Mouse (Mus musculus) heart, embryonic 12.5 days (tissue): Measurements from ENCODE around the gene Zfp846. TPM values are rescaled to one million over a fixed set of nuclear protein-coding genes. Genes with fewer than 3 reads are reported as not detected.

Experiments
- ATAC-seq: fragments of 200-750 bp; cut with Nextera tagmentation; 2 replicates; pipeline ENCODE4 v1.8.0; 2017; ENCODE audit warnings: moderate TSS enrichment, moderate library complexity; ENCODE audit not compliant: insufficient number of reproducible peaks, low FRiP score
- H3K27ac ChIP-seq: fragments of 300-500 bp; sonication (generic); 2 replicates; pipeline ENCODE4 v1.5.1; 2016; ENCODE audit warnings: mild to moderate bottlenecking, moderate library complexity; ENCODE audit not compliant: poor library complexity, severe bottlenecking
- H3K27me3 ChIP-seq: fragments of 300-500 bp; sonication (generic); replicated peaks from 2 replicates; pipeline ENCODE4 v1.6.1; 2016; ENCODE audit warnings: mild to moderate bottlenecking, moderate library complexity
- H3K36me3 ChIP-seq: fragments of 300-500 bp; sonication (generic); 2 replicates; pipeline ENCODE4 v1.6.1; 2016; ENCODE audit warnings: mild to moderate bottlenecking, moderate library complexity
- H3K4me1 ChIP-seq: fragments of 300-500 bp; sonication (generic); replicated peaks from 2 replicates; pipeline ENCODE4 v1.6.1; 2016; ENCODE audit warnings: mild to moderate bottlenecking
- H3K4me2 ChIP-seq: fragments of 300-500 bp; sonication (generic); 2 replicates; pipeline ENCODE4 v1.6.1; 2016; ENCODE audit warnings: mild to moderate bottlenecking, moderate library complexity
- H3K4me3 ChIP-seq: fragments of 300-500 bp; sonication (generic); 2 replicates; pipeline ENCODE4 v1.5.1; 2016; ENCODE audit warnings: mild to moderate bottlenecking
- H3K9ac ChIP-seq: fragments of 300-500 bp; sonication (generic); 2 replicates; pipeline ENCODE4 v1.6.1; 2016; ENCODE audit warnings: mild to moderate bottlenecking, moderate library complexity
- H3K9me3 ChIP-seq: fragments of 300-500 bp; sonication (generic); replicated peaks from 2 replicates; pipeline ENCODE4 v1.6.1; 2016; ENCODE audit warnings: mild to moderate bottlenecking, moderate library complexity
- WGBS: fragments of 180-500 bp; shearing (Covaris S2); methylation state at CpG from one replicate; pipeline ENCODE4 v1.1.7; 2016; 5-methylcytosine and 5-hydroxymethylcytosine counted together
- polyA plus RNA-seq: library from polyadenylated mRNA; unstranded; fragments of >200 nt; fragmentation: Nextera tagmentation; extraction: Ambion mirVana; gene quantifications from 2 replicates; pipeline ENCODE4 v1.2.1, GENCODE M21; 2016

Gene Zfp846
- polyA plus RNA-seq, 1 experiment from 2014 or later: 10.7 TPM

GRCm38 (mm10) chr9:20638552-20638951 is 57.5 kb downstream of the Zfp846 start:
- ATAC-seq: no peak
- 90% methylated on average over 19 of the region's 19 CpGs for WGBS
- Histone ChIP-seq H3K4me1 (peaks cover 26% of the 10 kb centered on the region), H3K27me3 (no peaks in the 10 kb centered on the region), H3K27ac (no peak overlapping the region), H3K4me3 (no peak overlapping the region), H3K9me3 (no peaks in the 10 kb centered on the region), H3K4me2 (no peak overlapping the region), H3K9ac (no peak overlapping the region; the same call in 1 of the 2 replicates), H3K36me3 (peaks cover 32% of the 10 kb centered on the region)

GRCm38 (mm10) chr9:20639486-20639885 is 58.4 kb downstream of the Zfp846 start:
- WGBS: 87% methylated on average over 4 of the region's 4 CpGs
- no peaks in the 10 kb centered on the region for H3K27me3 ChIP-seq
- peaks cover 30% of the 10 kb centered on the region for H3K4me1 ChIP-seq
- ATAC-seq: no peak
- no peak overlapping the region for H3K27ac ChIP-seq
- no peaks in the 10 kb centered on the region for H3K9me3 ChIP-seq
- no peak overlapping the region for H3K4me3 ChIP-seq
- peaks cover 32% of the 10 kb centered on the region for H3K36me3 ChIP-seq
- H3K9ac ChIP-seq: no peak overlapping the region
- H3K4me2 ChIP-seq: no peak overlapping the region

GRCm38 (mm10) chr9:20641501-20641900 is 60.4 kb downstream of the Zfp846 start:
- peak overlapping the region; percentile 96 for H3K4me3 ChIP-seq
- peak overlapping the region; percentile 93 for H3K27ac ChIP-seq
- H3K9ac ChIP-seq: peak overlapping the region; percentile 96
- H3K9me3 ChIP-seq: no peaks in the 10 kb centered on the region
- WGBS: 11% methylated on average over 6 of the region's 6 CpGs
- H3K4me1 ChIP-seq: peaks cover 38% of the 10 kb centered on the region
- peak overlapping the region; percentile 98 for H3K4me2 ChIP-seq
- H3K36me3 ChIP-seq: peaks cover 33% of the 10 kb centered on the region
- ATAC-seq: no peak
- no peaks in the 10 kb centered on the region for H3K27me3 ChIP-seq

- WGBS: under 1% methylated on average over 51 of the region's 51 CpGs
Measured at GRCm38 (mm10) chr9:20642101-20642895, 61.2 kb downstream of the Zfp846 start, which contains the start of gene Ubl5. TSS of gene Ubl5 (plus strand) at chr9:20642878.

GRCm38 (mm10) chr9:20642896-20643466 is 61.9 kb downstream of the Zfp846 start:
- Histone ChIP-seq H3K4me2 (peak overlapping the region; percentile 98), H3K9me3 (no peaks in the 10 kb centered on the region), H3K36me3 (peaks cover 27% of the 10 kb centered on the region), H3K4me3 (peak overlapping the region; percentile 96), H3K4me1 (peaks cover 38% of the 10 kb centered on the region), H3K27ac (peak overlapping the region; percentile 94), H3K9ac (peak overlapping the region; percentile 85), H3K27me3 (no peaks in the 10 kb centered on the region)
- peak; percentile 85 for ATAC-seq
- WGBS: under 1% methylated on average over 30 of the region's 30 CpGs

More at GRCm38 (mm10) chr9:20642101-20642895, 61.2 kb downstream of the Zfp846 start, which contains the start of gene Ubl5:
- Histone ChIP-seq H3K9ac (peak within 1 kb of the TSS; percentile 96), H3K27me3 (no peaks in the 10 kb centered on the region), H3K36me3 (peaks cover 31% of the 10 kb centered on the region), H3K27ac (peak within 1 kb of the TSS; percentile 94), H3K4me2 (peak within 1 kb of the TSS; percentile 98), H3K4me3 (peak within 1 kb of the TSS; percentile 96), H3K9me3 (no peaks in the 10 kb centered on the region), H3K4me1 (peaks cover 38% of the 10 kb centered on the region)
- ATAC-seq: peak; percentile 92

GRCm38 (mm10) chr9:20643781-20644180 is 62.7 kb downstream of the Zfp846 start:
- Histone ChIP-seq H3K27me3 (no peaks in the 10 kb centered on the region), H3K9me3 (no peaks in the 10 kb centered on the region), H3K4me3 (peak overlapping the region; percentile 96), H3K4me2 (peak overlapping the region; percentile 98), H3K36me3 (peaks cover 27% of the 10 kb centered on the region), H3K27ac (peak overlapping the region; percentile 94), H3K9ac (peak overlapping the region; percentile 85), H3K4me1 (peaks cover 32% of the 10 kb centered on the region)
- ATAC-seq: no peak
- 7% methylated on average over 13 of the region's 13 CpGs for WGBS

- Histone ChIP-seq H3K9me3 (no peaks in the 10 kb centered on the region), H3K27ac (peak within 1 kb of the TSS; percentile 94), H3K4me3 (peak within 1 kb of the TSS; percentile 96), H3K27me3 (no peaks in the 10 kb centered on the region), H3K4me1 (peaks cover 32% of the 10 kb centered on the region), H3K36me3 (peaks cover 26% of the 10 kb centered on the region), H3K9ac (peak within 1 kb of the TSS; percentile 85), H3K4me2 (peak within 1 kb of the TSS; percentile 98)
- under 1% methylated on average over 43 of the region's 43 CpGs for WGBS
- ATAC-seq: no peak
Measured at GRCm38 (mm10) chr9:20644360-20645081, 63.4 kb downstream of the Zfp846 start, which contains the start of gene Fbxl12. TSS of gene Fbxl12 (minus strand) at chr9:20644767.

- Histone ChIP-seq H3K9ac (peak overlapping the region; percentile 85), H3K4me3 (peak overlapping the region; percentile 96), H3K36me3 (peaks cover 26% of the 10 kb centered on the region), H3K27me3 (no peaks in the 10 kb centered on the region), H3K4me1 (peaks cover 30% of the 10 kb centered on the region), H3K27ac (peak overlapping the region; percentile 69), H3K9me3 (no peaks in the 10 kb centered on the region), H3K4me2 (peak overlapping the region; percentile 98)
- WGBS: 2% methylated on average over 17 of the region's 17 CpGs
- no peak for ATAC-seq
Measured at GRCm38 (mm10) chr9:20645121-20645520, 64.0 kb downstream of the Zfp846 start.

- H3K27ac ChIP-seq: no peak within 1 kb of the TSS
- H3K4me1 ChIP-seq: peaks cover 21% of the 10 kb centered on the region
- under 1% methylated on average over 45 of the region's 45 CpGs for WGBS
- peak; percentile 99 for ATAC-seq
- H3K36me3 ChIP-seq: peaks cover 45% of the 10 kb centered on the region
- peak within 1 kb of the TSS; percentile 86 for H3K4me2 ChIP-seq
- H3K27me3 ChIP-seq: no peaks in the 10 kb centered on the region
- H3K9me3 ChIP-seq: no peaks in the 10 kb centered on the region
- peak within 1 kb of the TSS; percentile 93 for H3K9ac ChIP-seq
- peak within 1 kb of the TSS; percentile 92 for H3K4me3 ChIP-seq
Measured at GRCm38 (mm10) chr9:20651602-20652259, 70.6 kb downstream of the Zfp846 start, which contains the start of gene Pin1. TSS of gene Pin1 (plus strand) at chr9:20652095.

GRCm38 (mm10) chr9:20652260-20652658 is 71.2 kb downstream of the Zfp846 start:
- Histone ChIP-seq H3K4me2 (peak overlapping the region; percentile 86), H3K36me3 (peaks cover 47% of the 10 kb centered on the region), H3K9me3 (no peaks in the 10 kb centered on the region), H3K27ac (no peak overlapping the region), H3K4me1 (peaks cover 26% of the 10 kb centered on the region), H3K9ac (peak overlapping the region; percentile 93), H3K27me3 (no peaks in the 10 kb centered on the region), H3K4me3 (peak overlapping the region; percentile 92)
- WGBS: 0% methylated on average over 25 of the region's 25 CpGs
- ATAC-seq: peak; percentile 30
